Mouse (Mus musculus) liver, embryonic 15.5 days (tissue): ENCODE measurements around the gene Epb41l3. TPM values are rescaled to one million over a fixed set of nuclear protein-coding genes. Genes with fewer than 3 reads are reported as not detected.

Source experiments
- ATAC-seq: fragments of 200-750 bp; cut with Nextera tagmentation; 2 replicates; pipeline ENCODE4 v1.8.0; 2017; ENCODE audit warnings: moderate number of reproducible peaks, mild to moderate bottlenecking, moderate library complexity; ENCODE audit not compliant: insufficient read depth
- H3K27ac ChIP-seq: fragments of 300-500 bp; sonication (generic); replicated peaks from 2 replicates; pipeline ENCODE4 v1.5.1; 2015; ENCODE audit warnings: mild to moderate bottlenecking, inconsistent platforms
- H3K27me3 ChIP-seq: fragments of 300-500 bp; sonication (generic); 2 replicates; pipeline ENCODE4 v1.6.1; 2015; ENCODE audit warnings: mild to moderate bottlenecking, inconsistent platforms
- H3K36me3 ChIP-seq: fragments of 300-500 bp; sonication (generic); replicated peaks from 2 replicates; pipeline ENCODE4 v1.6.1; 2015; ENCODE audit warnings: moderate library complexity, mild to moderate bottlenecking, inconsistent platforms
- H3K4me1 ChIP-seq: fragments of 300-500 bp; sonication (generic); replicated peaks from 2 replicates; pipeline ENCODE4 v1.6.1; 2015; ENCODE audit warnings: inconsistent platforms
- H3K4me2 ChIP-seq: fragments of 300-500 bp; sonication (generic); 2 replicates; pipeline ENCODE4 v1.6.1; 2015; ENCODE audit warnings: moderate library complexity, mild to moderate bottlenecking, inconsistent platforms
- H3K4me3 ChIP-seq: fragments of 300-500 bp; sonication (generic); replicated peaks from 2 replicates; pipeline ENCODE4 v1.5.1; 2015; ENCODE audit warnings: mild to moderate bottlenecking, inconsistent platforms
- H3K9ac ChIP-seq: fragments of 300-500 bp; sonication (generic); 2 replicates; pipeline ENCODE4 v1.6.1; 2015; ENCODE audit warnings: moderate library complexity, mild to moderate bottlenecking, inconsistent platforms
- H3K9me3 ChIP-seq: fragments of 300-500 bp; sonication (generic); replicated peaks from 2 replicates; pipeline ENCODE4 v1.6.1; 2016; ENCODE audit warnings: inconsistent platforms
- WGBS: fragments of 180-500 bp; shearing (Covaris S2); methylation state at CpG from one replicate; pipeline ENCODE4 v1.1.7; 2015; ENCODE audit warnings: mixed read lengths; ENCODE audit not compliant: insufficient replicate concordance; 5-methylcytosine and 5-hydroxymethylcytosine counted together
- polyA plus RNA-seq: library from polyadenylated mRNA; unstranded; fragments of >200 nt; fragmentation: Nextera tagmentation; extraction: Ambion mirVana; gene quantifications from 2 replicates; pipeline ENCODE4 v1.2.1, GENCODE M21; 2015

Epb41l3 gene
- polyA plus RNA-seq, 1 experiment from 2014 or later, result 7.3 TPM

DNA sequence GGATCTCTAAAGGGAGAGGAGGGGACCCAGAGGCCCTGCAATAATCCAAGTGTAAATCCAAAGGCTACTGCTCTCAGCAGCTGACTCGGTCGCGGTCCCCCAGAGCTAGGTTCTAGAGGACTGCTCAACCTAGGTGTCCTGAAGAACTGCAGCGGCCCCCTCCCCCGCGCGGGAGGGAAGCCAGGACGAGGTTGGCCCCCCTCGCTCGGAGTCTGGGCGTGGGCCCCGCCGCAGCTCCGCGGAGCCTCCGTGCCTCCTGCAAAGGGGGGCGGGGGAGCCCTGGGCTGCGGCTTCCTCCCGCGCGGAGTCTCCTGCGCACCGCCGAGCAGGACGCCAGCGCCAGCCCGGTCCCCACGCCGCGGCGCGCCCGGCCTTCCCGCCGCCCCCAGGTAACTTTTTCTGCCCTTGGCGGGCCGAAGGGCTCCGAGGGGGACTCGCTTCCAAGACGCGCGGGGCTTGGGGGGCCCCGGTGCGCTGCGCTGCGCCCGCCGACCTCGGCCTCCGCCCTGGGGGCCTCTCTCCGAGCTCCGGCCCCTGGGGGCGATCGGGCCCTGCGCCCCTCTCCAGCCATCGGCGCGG, 81.1 kb downstream of the Epb41l3 start:
- Histone ChIP-seq H3K4me2 (peak overlapping the region; percentile 65), H3K36me3 (no peaks in the 10 kb centered on the region), H3K9ac (no peak overlapping the region), H3K27me3 (peaks cover 32% of the 10 kb centered on the region), H3K9me3 (no peaks in the 10 kb centered on the region), H3K4me3 (peak overlapping the region; percentile 54), H3K4me1 (no peaks in the 10 kb centered on the region), H3K27ac (no peak overlapping the region)
- WGBS, result under 1% methylated on average over 58 of the region's 58 CpGs
- ATAC-seq, result peak; percentile 40; the same call in 1 of the 2 replicates

DNA sequence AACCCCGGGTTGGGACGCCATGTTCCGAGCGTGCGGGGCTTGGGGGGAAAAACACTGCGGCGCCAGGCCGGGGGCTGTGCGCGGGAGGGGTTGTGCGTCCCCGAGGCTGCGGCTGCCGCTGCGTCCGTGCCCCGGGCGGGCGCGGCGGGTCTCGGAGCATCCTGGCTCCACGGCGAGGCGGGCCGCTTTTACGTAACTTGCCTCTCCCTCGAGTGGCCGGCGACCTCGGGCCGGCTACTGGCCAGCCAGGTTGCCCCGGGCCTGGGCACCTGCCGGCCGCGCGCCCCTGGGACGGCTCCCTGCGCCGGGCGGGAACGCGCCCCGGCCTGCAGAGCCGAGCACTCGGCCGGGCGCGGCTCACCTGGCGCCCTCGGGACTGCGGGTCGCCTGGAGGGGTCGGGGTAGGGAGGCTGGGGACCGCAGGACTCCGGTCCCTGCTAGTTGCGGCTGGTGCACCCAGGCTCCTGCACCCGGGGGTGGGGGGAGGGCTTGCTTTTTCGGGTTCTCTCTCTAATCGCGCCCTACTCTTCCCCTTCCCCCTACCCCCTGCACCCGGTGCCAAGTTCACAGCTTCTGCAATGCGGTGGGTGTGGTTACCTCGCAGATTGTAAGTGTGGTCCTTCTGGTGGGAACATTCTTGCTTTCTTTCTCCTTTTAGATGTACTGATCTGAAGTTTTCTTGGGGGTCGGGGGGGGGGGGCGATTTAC, 81.8 kb downstream of the Epb41l3 start:
- H3K36me3 ChIP-seq, result no peaks in the 10 kb centered on the region
- no peaks in the 10 kb centered on the region for H3K9me3 ChIP-seq
- peak overlapping the region; percentile 65 for H3K4me2 ChIP-seq
- 2% methylated on average over 64 of the region's 66 CpGs for WGBS
- H3K4me3 ChIP-seq, result peak overlapping the region; percentile 54
- peaks cover 32% of the 10 kb centered on the region for H3K27me3 ChIP-seq
- ATAC-seq, result no peak
- H3K4me1 ChIP-seq, result no peaks in the 10 kb centered on the region
- H3K9ac ChIP-seq, result no peak overlapping the region; the same call in 1 of the 2 replicates
- H3K27ac ChIP-seq, result no peak overlapping the region

DNA sequence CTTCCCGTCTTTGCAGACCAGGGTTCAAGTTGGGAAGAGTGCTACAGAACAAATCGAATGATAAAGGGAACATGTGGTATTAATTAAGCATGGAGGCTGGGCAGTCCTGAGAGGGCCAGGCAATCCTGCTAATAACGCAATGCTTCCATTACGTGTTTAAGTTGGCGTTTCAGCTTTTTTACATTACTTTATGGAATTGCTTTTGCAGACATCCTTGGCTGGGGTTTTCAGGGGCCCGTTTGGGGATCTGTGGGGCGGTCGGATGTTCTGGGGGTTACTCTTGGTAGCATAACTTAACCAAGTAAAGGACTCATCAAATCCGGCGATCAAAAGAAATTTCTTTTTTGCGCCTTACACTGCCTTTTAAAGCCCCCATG, 82.3 kb downstream of the Epb41l3 start:
- H3K9ac ChIP-seq, result no peak overlapping the region
- no peak overlapping the region for H3K27ac ChIP-seq
- H3K4me2 ChIP-seq, result peak overlapping the region; percentile 65; the same call in 1 of the 2 replicates
- ATAC-seq, result no peak
- no peaks in the 10 kb centered on the region for H3K9me3 ChIP-seq
- no peaks in the 10 kb centered on the region for H3K4me1 ChIP-seq
- H3K27me3 ChIP-seq, result peaks cover 32% of the 10 kb centered on the region
- H3K36me3 ChIP-seq, result no peaks in the 10 kb centered on the region
- 18% methylated on average over 11 of the region's 11 CpGs for WGBS
- peak overlapping the region; percentile 54 for H3K4me3 ChIP-seq

DNA sequence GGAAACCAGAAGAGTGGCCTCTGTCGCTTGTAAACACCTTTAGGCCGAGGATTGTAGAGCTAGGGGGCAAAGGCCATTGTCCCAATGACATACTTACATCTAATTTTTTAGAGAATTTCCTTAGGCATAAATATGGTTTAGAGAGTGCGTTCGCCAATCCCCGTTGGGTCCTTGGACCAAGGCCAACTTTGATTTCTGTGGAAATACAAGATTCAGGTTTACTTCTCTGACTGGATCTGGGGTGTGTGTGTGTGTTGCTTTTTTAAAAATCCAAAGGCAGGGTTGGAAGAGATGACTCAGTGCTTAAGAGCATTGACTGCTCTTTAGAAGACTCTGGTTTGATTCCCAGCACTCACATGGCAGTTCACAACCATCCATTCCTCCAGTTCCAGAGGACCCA, 83.2 kb downstream of the Epb41l3 start:
- Histone ChIP-seq H3K36me3 (no peaks in the 10 kb centered on the region), H3K4me1 (no peaks in the 10 kb centered on the region), H3K27me3 (peaks cover 32% of the 10 kb centered on the region), H3K4me2 (no peak overlapping the region), H3K27ac (no peak overlapping the region), H3K4me3 (no peak overlapping the region), H3K9ac (no peak overlapping the region), H3K9me3 (no peaks in the 10 kb centered on the region)
- no peak for ATAC-seq
- 73% methylated on average over 5 of the region's 5 CpGs for WGBS

DNA sequence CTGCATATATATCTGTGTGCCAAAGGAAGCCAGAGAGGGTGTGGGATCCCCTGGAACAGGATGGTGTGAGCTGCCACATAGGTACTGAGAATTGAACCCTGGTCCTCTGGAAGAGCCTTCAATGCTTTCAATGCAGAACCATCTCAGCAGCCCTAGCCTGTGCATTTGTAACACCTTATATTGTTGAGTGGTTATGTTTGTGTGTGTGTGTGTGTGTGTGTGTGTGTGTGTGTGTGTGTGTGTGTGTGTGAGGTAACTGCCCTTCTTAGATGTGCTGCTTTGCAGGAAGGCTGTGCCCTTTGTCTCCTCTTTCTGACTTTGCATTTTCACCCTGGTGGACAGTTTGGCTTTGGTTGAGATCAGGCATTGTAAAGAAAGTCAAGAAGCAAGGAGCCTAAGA, 87.2 kb downstream of the Epb41l3 start:
- ATAC-seq, result no peak
- no peaks in the 10 kb centered on the region for H3K36me3 ChIP-seq

DNA sequence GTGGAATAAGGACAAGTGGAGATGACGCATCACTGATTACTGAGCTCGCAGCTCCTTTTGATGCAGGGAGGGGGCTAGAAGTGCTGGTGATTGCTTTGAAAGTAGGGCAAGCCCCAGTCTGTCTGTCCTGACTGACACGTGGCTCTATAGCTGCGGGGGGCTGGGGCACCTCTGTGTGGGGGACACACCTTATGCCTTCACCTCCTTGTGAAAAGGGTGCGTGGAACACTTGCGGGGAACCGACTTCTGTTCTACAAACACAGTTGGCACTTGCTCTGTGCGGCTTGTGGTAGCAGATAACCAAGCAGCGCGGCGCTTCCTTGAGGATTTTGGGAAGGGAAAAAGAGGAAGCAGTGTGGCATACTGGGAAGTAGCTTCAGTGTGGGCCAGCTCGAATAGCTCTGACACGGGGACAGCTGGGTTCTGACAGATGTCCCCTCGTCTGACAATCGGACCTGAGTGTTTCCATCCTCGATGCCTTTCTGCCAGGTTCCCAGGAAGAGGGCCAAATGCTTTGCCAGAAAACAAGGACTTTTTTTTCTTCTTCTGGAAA, 101.5 kb downstream of the Epb41l3 start:
- Histone ChIP-seq H3K4me1 (peaks cover 5% of the 10 kb centered on the region; the same call in 1 of the 2 replicates), H3K27ac (no peak overlapping the region), H3K9ac (no peak overlapping the region), H3K9me3 (no peaks in the 10 kb centered on the region), H3K4me2 (no peak overlapping the region), H3K27me3 (no peaks in the 10 kb centered on the region), H3K4me3 (no peak overlapping the region), H3K36me3 (no peaks in the 10 kb centered on the region)
- 52% methylated on average over 16 of the region's 16 CpGs for WGBS
- ATAC-seq, result no peak

More for the DNA sequence above, 87.2 kb downstream of the Epb41l3 start:
- Histone ChIP-seq H3K4me1 (no peaks in the 10 kb centered on the region), H3K27me3 (peaks cover 3% of the 10 kb centered on the region), H3K27ac (no peak overlapping the region), H3K9me3 (no peaks in the 10 kb centered on the region), H3K4me2 (no peak overlapping the region), H3K9ac (no peak overlapping the region), H3K4me3 (no peak overlapping the region)

DNA sequence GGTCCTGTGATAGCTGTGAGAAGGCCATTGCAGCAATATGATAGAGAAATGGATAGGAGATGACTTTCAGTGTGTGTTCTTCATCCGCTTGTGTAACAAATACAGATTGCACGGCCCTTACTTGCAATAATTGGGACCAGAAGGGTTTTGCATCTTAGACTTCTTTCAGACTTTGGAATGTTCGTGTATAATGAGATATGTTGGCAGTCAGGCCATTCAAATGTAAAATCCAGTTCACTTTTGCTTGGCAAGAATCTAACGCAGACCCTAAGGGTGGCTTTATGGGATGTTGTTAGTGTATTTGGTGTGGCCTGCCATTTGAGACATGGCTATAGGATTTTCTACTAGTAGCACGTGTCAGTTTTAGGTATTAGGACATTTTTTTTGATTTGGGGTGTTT, 102.5 kb downstream of the Epb41l3 start:
- Histone ChIP-seq H3K27ac (no peak overlapping the region), H3K27me3 (no peaks in the 10 kb centered on the region), H3K36me3 (no peaks in the 10 kb centered on the region), H3K4me1 (peaks cover 5% of the 10 kb centered on the region; the same call in 1 of the 2 replicates), H3K9me3 (no peaks in the 10 kb centered on the region), H3K4me3 (no peak overlapping the region), H3K4me2 (no peak overlapping the region), H3K9ac (no peak overlapping the region)
- 59% methylated on average over 5 of the region's 5 CpGs for WGBS
- ATAC-seq, result no peak

DNA sequence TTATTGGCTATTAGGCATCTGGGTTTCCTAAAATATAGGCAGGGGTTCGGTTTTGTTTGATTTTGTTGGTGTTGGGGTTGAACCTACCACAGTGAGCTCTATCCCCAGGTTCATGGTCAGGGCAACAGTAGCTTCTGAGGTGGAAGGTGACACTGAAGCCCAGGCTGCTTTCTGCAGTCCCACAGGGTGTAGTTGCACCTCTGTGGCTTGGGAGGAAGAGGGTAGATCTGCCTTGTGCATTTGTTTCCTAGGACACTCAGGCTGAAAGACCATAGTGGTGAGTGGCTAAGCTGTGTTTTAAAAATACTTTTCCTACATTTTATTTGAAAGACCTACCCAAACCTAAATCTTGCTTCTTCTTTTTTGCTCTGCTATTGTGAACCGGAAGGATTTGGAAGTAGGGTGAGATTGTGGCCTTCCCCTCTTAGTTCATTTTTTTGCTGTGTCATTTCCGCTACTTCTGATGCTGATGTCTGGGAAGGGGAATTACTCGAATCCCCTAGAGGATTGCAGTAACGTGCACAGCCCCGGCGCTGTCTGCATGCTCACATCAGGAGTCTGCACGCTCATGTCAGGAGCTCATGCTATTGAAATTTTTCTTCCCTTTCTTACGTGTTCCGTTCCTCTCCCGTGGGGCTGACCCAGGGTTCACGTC, 105.5 kb downstream of the Epb41l3 start:
- Histone ChIP-seq H3K4me2 (no peak overlapping the region), H3K36me3 (no peaks in the 10 kb centered on the region), H3K27me3 (no peaks in the 10 kb centered on the region), H3K9ac (no peak overlapping the region), H3K9me3 (no peaks in the 10 kb centered on the region), H3K4me3 (no peak overlapping the region), H3K27ac (no peak overlapping the region), H3K4me1 (peaks cover 5% of the 10 kb centered on the region; the same call in 1 of the 2 replicates)
- 17% methylated on average over 12 of the region's 12 CpGs for WGBS
- ATAC-seq, result peak; percentile 40; the same call in 1 of the 2 replicates

DNA sequence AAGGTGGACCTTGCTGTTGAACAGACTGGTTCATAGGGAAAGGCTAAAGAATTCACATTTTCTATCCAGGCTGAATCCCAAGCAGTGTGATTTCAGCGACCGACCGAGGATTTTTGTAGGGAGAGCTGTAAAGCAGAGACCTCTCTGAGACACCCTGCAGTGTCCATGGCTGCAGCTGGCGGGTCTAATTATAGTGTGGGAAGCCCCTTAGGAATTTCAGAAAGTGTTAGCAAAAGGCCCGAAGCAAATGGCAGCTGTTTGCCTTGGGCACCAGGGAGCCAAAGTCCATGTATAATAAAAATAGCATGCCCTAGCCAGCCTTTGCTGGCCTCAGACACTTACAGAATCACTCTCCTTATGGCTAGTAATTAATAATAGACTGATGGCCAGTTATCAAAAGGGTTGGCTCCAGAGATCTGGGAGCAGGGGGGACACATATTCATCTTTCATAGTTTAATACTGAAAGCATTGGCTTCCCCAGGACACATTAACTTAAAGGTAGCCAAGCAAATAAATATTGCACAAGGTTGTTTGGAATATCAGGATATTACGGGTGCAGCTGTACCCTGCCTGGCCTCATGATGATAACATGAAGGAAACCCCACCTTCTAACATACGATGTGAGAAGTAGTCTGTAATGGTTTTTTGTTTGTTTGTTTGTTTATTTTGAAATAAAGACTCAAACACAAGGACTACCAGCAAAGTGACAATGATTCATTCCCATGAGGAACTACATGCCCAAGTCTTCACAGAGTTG, 106.3 kb downstream of the Epb41l3 start:
- Histone ChIP-seq H3K4me3 (no peak overlapping the region), H3K36me3 (no peaks in the 10 kb centered on the region), H3K27me3 (no peaks in the 10 kb centered on the region), H3K9me3 (no peaks in the 10 kb centered on the region), H3K4me2 (no peak overlapping the region), H3K9ac (no peak overlapping the region), H3K4me1 (peaks cover 5% of the 10 kb centered on the region; the same call in 1 of the 2 replicates), H3K27ac (no peak overlapping the region)
- no peak for ATAC-seq
- 24% methylated on average over 7 of the region's 7 CpGs for WGBS

DNA sequence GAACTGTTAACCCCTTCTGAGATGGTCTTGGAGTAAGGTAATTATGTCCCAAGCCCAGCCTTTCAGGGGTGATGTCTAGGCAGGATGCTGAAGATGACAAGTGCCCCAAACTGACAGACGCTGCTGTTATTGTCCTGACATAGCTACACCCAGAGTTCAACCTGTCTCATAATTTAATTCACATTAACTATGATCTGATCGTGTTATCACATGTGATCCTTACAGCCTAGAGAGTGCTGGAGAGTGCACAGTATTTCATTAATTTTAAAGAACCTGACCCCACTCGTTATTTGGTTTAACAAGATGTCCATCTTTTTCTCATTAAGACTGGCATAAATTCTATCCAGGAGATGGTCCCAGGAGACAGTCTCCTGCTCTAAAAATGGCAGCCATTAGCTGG, 112.3 kb downstream of the Epb41l3 start:
- H3K36me3 ChIP-seq, result no peaks in the 10 kb centered on the region
- no peak overlapping the region for H3K4me2 ChIP-seq
- no peak overlapping the region for H3K27ac ChIP-seq
- H3K9me3 ChIP-seq, result no peaks in the 10 kb centered on the region
- H3K4me3 ChIP-seq, result no peak overlapping the region
- H3K27me3 ChIP-seq, result no peaks in the 10 kb centered on the region
- 63% methylated on average over 3 of the region's 3 CpGs for WGBS
- ATAC-seq, result no peak
- no peak overlapping the region for H3K9ac ChIP-seq
- no peaks in the 10 kb centered on the region for H3K4me1 ChIP-seq
